Mouse (Mus musculus) cerebellum, adult 11-12 months (tissue): ENCODE data around the gene Ifi27l2b.

ENCODE experiments used
- DNase-seq: peaks from one replicate; pipeline ENCODE4 v3.0.0; 2022

Ifi27l2b gene

GRCm38 (mm10) chr12:103433986-103434731 is 22.9 kb downstream of the Ifi27l2b start, which contains the start of gene Ifi27:
Gene Ifi27, plus strand, starts transcription at chr12:103434211.
- no peak for DNase-seq

- DNase-seq = no peak
Observed at GRCm38 (mm10) chr12:103433430-103433829, 23.6 kb downstream of the Ifi27l2b start.

- peak; percentile 63 for DNase-seq
Observed at GRCm38 (mm10) chr12:103426710-103427109, 30.3 kb downstream of the Ifi27l2b start.

GRCm38 (mm10) chr12:103425729-103426470 is 31.1 kb downstream of the Ifi27l2b start, which contains the start of gene Ddx24:
Gene Ddx24, minus strand, starts transcription at chr12:103425830.
- DNase-seq = peak; percentile 99

GRCm38 (mm10) chr12:103425016-103425728 is 31.9 kb downstream of the Ifi27l2b start:
- DNase-seq = peak; percentile 44

- DNase-seq = peak; percentile 61
Observed at GRCm38 (mm10) chr12:103408144-103408543, 48.9 kb downstream of the Ifi27l2b start.

GRCm38 (mm10) chr12:103407720-103408119 is 49.3 kb downstream of the Ifi27l2b start, which contains the start of gene 9330161L09Rik:
Gene 9330161L09Rik, minus strand, starts transcription at chr12:103407820.
- no peak for DNase-seq

GRCm38 (mm10) chr12:103404131-103404530 is 52.9 kb downstream of the Ifi27l2b start:
- DNase-seq = no peak
